Mouse (Mus musculus): ENCODE data around the gene Hscb. TPM values are rescaled to one million over a fixed set of nuclear protein-coding genes. Genes with fewer than 3 reads are reported as not detected.

The Hscb gene
- total and polyA plus RNA-seq, 3 experiments: 29.0 to 29.4 TPM; not detected in 1

GRCm38 (mm10) chr5:110859013-110859650, 19.6 kb upstream of the Hscb start:
- Histone ChIP-seq H3K4me1 (ENCODE audit: control insufficient read depth in 1 of 2, insufficient read depth in 2 of 2, low read length in 2 of 2) (no peaks in the 10 kb centered on the region), H3K9me3 (replicated peaks; ENCODE audit: insufficient read depth, low read length) (no peaks in the 10 kb centered on the region), H3K27me3 (ENCODE audit: control insufficient read depth in 1 of 2, insufficient read depth in 2 of 2, low read length in 2 of 2) (no peaks in the 10 kb centered on the region), H3K9ac (ENCODE audit: control insufficient read depth, low read depth, low read length, poor library complexity, severe bottlenecking) (no peak overlapping the region), H3K4me3 (ENCODE audit: control insufficient read depth in 1 of 2, insufficient read depth in 1 of 2, low read depth in 2 of 2, low read length in 2 of 2) (no peak overlapping the region), H3K79me2 (ENCODE audit: control insufficient read depth, insufficient read depth, low read length, poor library complexity) (no peaks in the 10 kb centered on the region), H3K27ac (ENCODE audit: control insufficient read depth, low read depth, low read length) (no peak overlapping the region), H3K36me3 (ENCODE audit: control insufficient read depth in 1 of 2, insufficient read depth in 2 of 2, low read length in 2 of 2) (peaks cover 0 to 22% of the 10 kb centered on the region in 2 experiments; a peak in 2 of 4 replicates)
- TF ChIP-seq EP300 (IDR thresholded peaks at IDR 0.05; ENCODE audit: low read depth in 1 of 2, low read length in 2 of 2): no peak
- TF ChIP-seq CHD1 (IDR thresholded peaks at IDR 0.05; ENCODE audit: low read depth, low read length): no peak
- no peak for TF ChIP-seq ZNF384 (IDR thresholded peaks at IDR 0.05; ENCODE audit: low read depth, low read length)
- TF ChIP-seq JUND (IDR thresholded peaks at IDR 0.05; ENCODE audit: low read depth, low read length): no peak
- no peak for TF ChIP-seq SMC3 (IDR thresholded peaks at IDR 0.05; ENCODE audit: low read depth, low read length)
- no peak for TF ChIP-seq E2F4 (IDR thresholded peaks at IDR 0.05; ENCODE audit: borderline replicate concordance, low read depth, low read length)
- TF ChIP-seq SIN3A (IDR thresholded peaks at IDR 0.05; ENCODE audit: low read length): no peak
- TF ChIP-seq MYC (IDR thresholded peaks at IDR 0.05; ENCODE audit: low read depth, low read length): no peak
- no peak for TF ChIP-seq BHLHE40 (IDR thresholded peaks at IDR 0.05; ENCODE audit: borderline replicate concordance, low read depth, low read length)
- no peak for TF ChIP-seq ETS1 (IDR thresholded peaks at IDR 0.05; ENCODE audit: low read depth, low read length)
- no peak for TF ChIP-seq MAFK (IDR thresholded peaks at IDR 0.05; ENCODE audit: borderline replicate concordance, low read depth, low read length)
- TF ChIP-seq NRF1 (IDR thresholded peaks at IDR 0.05; ENCODE audit: insufficient read depth, low read depth, low read length, poor library complexity, severe bottlenecking): no peak
- no peak for TF ChIP-seq MAX (IDR thresholded peaks at IDR 0.05; ENCODE audit: low read length)
- TF ChIP-seq ELF1 (IDR thresholded peaks at IDR 0.05; ENCODE audit: low read depth, low read length): no peak
- no peak for TF ChIP-seq CHD2 (IDR thresholded peaks at IDR 0.05; ENCODE audit: low read length)
- TF ChIP-seq HCFC1 (IDR thresholded peaks at IDR 0.05; ENCODE audit: low read depth, low read length): no peak
- no peak for DNase-seq (ENCODE audit: low read depth, low spot score)

GRCm38 (mm10) chr5:110857091-110857490, 17.5 kb upstream of the Hscb start:
- Histone ChIP-seq H3K9ac (ENCODE audit: control insufficient read depth, low read depth, low read length, poor library complexity, severe bottlenecking) (no peak overlapping the region), H3K79me2 (ENCODE audit: control insufficient read depth, insufficient read depth, low read length, poor library complexity) (no peaks in the 10 kb centered on the region), H3K36me3 (ENCODE audit: control insufficient read depth in 1 of 2, insufficient read depth in 2 of 2, low read length in 2 of 2) (peaks cover 0 to 17% of the 10 kb centered on the region in 2 experiments; a peak in 2 of 4 replicates), H3K27me3 (ENCODE audit: control insufficient read depth in 1 of 2, insufficient read depth in 2 of 2, low read length in 2 of 2) (no peaks in the 10 kb centered on the region), H3K4me1 (ENCODE audit: control insufficient read depth in 1 of 2, insufficient read depth in 2 of 2, low read length in 2 of 2) (no peaks in the 10 kb centered on the region), H3K9me3 (replicated peaks; ENCODE audit: insufficient read depth, low read length) (no peaks in the 10 kb centered on the region), H3K27ac (ENCODE audit: control insufficient read depth, low read depth, low read length) (no peak overlapping the region), H3K4me3 (ENCODE audit: control insufficient read depth in 1 of 2, insufficient read depth in 1 of 2, low read depth in 2 of 2, low read length in 2 of 2) (no peak overlapping the region)
- DNase-seq (ENCODE audit: low read depth, low spot score): no peak
- TF ChIP-seq MYC (IDR thresholded peaks at IDR 0.05; ENCODE audit: low read depth, low read length) (no peak), KAT2A (conservative IDR thresholded peaks at IDR 0.05; ENCODE audit: low read depth, low read length) (no peak), TCF12 (IDR thresholded peaks at IDR 0.05; ENCODE audit: low read depth, low read length) (no peak), E2F4 (IDR thresholded peaks at IDR 0.05; ENCODE audit: borderline replicate concordance, low read depth, low read length) (no peak), ETS1 (IDR thresholded peaks at IDR 0.05; ENCODE audit: low read depth, low read length) (no peak), ZNF384 (IDR thresholded peaks at IDR 0.05; ENCODE audit: low read depth, low read length) (no peak), POLR2A (IDR thresholded peaks at IDR 0.05; ENCODE audit: control insufficient read depth in 1 of 2, insufficient read depth in 1 of 2, low read depth in 1 of 2, low read length in 2 of 2, poor library complexity in 1 of 2) (no peak), ZKSCAN1 (IDR thresholded peaks at IDR 0.05; ENCODE audit: low read depth, low read length) (no peak), UBTF (IDR thresholded peaks at IDR 0.05; ENCODE audit: borderline replicate concordance, insufficient read depth, low read depth, low read length) (no peak), POLR2AphosphoS2 (IDR thresholded peaks at IDR 0.05; ENCODE audit: low read length) (no peak), CTCF (IDR thresholded peaks at IDR 0.05 in 2 of 3, conservative IDR thresholded peaks at IDR 0.05 in 1 of 3; ENCODE audit: control insufficient read depth in 1 of 3, insufficient read depth in 1 of 3, low read depth in 2 of 3, low read length in 3 of 3, poor library complexity in 1 of 3, severe bottlenecking in 1 of 3) (no peak), RCOR1 (IDR thresholded peaks at IDR 0.05; ENCODE audit: low read depth, low read length) (no peak), TBP (IDR thresholded peaks at IDR 0.05; ENCODE audit: low read depth, low read length) (no peak), POLR2AphosphoS5 (IDR thresholded peaks at IDR 0.05; ENCODE audit: borderline replicate concordance, low read depth, low read length) (no peak), SMC3 (IDR thresholded peaks at IDR 0.05; ENCODE audit: low read depth, low read length) (no peak), RAD21 (IDR thresholded peaks at IDR 0.05; ENCODE audit: low read depth, low read length) (no peak)

All from MEL (cell line).